Mouse (Mus musculus) heart, embryonic 14.5 days (tissue): Measurements from ENCODE around the gene Stk32c. TPM values are rescaled to one million over a fixed set of nuclear protein-coding genes. Genes with fewer than 3 reads are reported as not detected.

Experiments used
- ATAC-seq: fragments of 200-750 bp; cut with Nextera tagmentation; 2 replicates; pipeline ENCODE4 v1.8.0; 2017; ENCODE audit warnings: low read depth, moderate TSS enrichment; ENCODE audit not compliant: insufficient number of reproducible peaks, insufficient read depth, low FRiP score
- H3K27ac ChIP-seq, 2 experiments: fragments of 200-500 bp in 1 of 2; fragments of 300-500 bp in 1 of 2; sonication (generic) in 1 of 2; replicated peaks in 1 of 2; 2 replicates each; pipeline ENCODE4 v1.5.1; 2012 to 2014; ENCODE audit warnings: low read depth in 2 of 2, low read length in 2 of 2, control low read depth in 1 of 2, mild to moderate bottlenecking in 1 of 2, mixed read lengths in 1 of 2; ENCODE audit not compliant: control insufficient read depth in 1 of 2, insufficient read depth in 1 of 2
- H3K27me3 ChIP-seq: fragments of 300-500 bp; sonication (generic); 2 replicates; pipeline ENCODE4 v1.6.1; 2014; ENCODE audit warnings: mild to moderate bottlenecking, low read length, control low read depth; ENCODE audit not compliant: control insufficient read depth, insufficient read depth
- H3K36me3 ChIP-seq: fragments of 300-500 bp; sonication (generic); 2 replicates; pipeline ENCODE4 v1.6.1; 2014; ENCODE audit warnings: mild to moderate bottlenecking, control low read depth, low read length, mixed read lengths; ENCODE audit not compliant: control insufficient read depth, insufficient read depth
- H3K4me1 ChIP-seq, 2 experiments: fragments of 200-500 bp in 1 of 2; fragments of 300-500 bp in 1 of 2; sonication (generic) in 1 of 2; 2 replicates each; pipeline ENCODE4 v1.6.1; 2012 to 2014; ENCODE audit warnings: low read length in 2 of 2, control low read depth in 1 of 2, mixed read lengths in 1 of 2; ENCODE audit not compliant: control insufficient read depth in 2 of 2, insufficient read depth in 2 of 2
- H3K4me2 ChIP-seq: fragments of 300-500 bp; sonication (generic); 2 replicates; pipeline ENCODE4 v1.6.1; 2014; ENCODE audit warnings: mild to moderate bottlenecking, low read length
- H3K4me3 ChIP-seq, 2 experiments: fragments of 200-500 bp in 1 of 2; fragments of 300-500 bp in 1 of 2; sonication (generic) in 1 of 2; 2 replicates each; pipeline ENCODE4 v1.5.1; 2012 to 2014; ENCODE audit warnings: low read length in 2 of 2, mild to moderate bottlenecking in 2 of 2, control low read depth in 1 of 2, low read depth in 1 of 2, moderate library complexity in 1 of 2; ENCODE audit not compliant: control insufficient read depth in 1 of 2, insufficient read depth in 1 of 2
- H3K9ac ChIP-seq: fragments of 300-500 bp; sonication (generic); 2 replicates; pipeline ENCODE4 v1.6.1; 2014; ENCODE audit warnings: mild to moderate bottlenecking, low read length
- H3K9me3 ChIP-seq: fragments of 300-500 bp; sonication (generic); 2 replicates; pipeline ENCODE4 v1.6.1; 2016; ENCODE audit warnings: low read length, control low read depth; ENCODE audit not compliant: control insufficient read depth
- WGBS: fragments of 180-500 bp; shearing (Covaris S2); extraction: QIAGEN DNeasy Blood & Tissue Kit; methylation state at CpG from one replicate; pipeline ENCODE4 v1.1.7; 2014; 5-methylcytosine and 5-hydroxymethylcytosine counted together
- polyA plus RNA-seq: library from polyadenylated mRNA; unstranded; fragments of >200 nt; fragmentation: Nextera tagmentation; extraction: Ambion mirVana; gene quantifications from 2 replicates; pipeline ENCODE4 v1.2.1, GENCODE M21; 2014

The Stk32c gene
- polyA plus RNA-seq: 0.19 TPM in 1 of 2 replicates, not detected in the other

DNA sequence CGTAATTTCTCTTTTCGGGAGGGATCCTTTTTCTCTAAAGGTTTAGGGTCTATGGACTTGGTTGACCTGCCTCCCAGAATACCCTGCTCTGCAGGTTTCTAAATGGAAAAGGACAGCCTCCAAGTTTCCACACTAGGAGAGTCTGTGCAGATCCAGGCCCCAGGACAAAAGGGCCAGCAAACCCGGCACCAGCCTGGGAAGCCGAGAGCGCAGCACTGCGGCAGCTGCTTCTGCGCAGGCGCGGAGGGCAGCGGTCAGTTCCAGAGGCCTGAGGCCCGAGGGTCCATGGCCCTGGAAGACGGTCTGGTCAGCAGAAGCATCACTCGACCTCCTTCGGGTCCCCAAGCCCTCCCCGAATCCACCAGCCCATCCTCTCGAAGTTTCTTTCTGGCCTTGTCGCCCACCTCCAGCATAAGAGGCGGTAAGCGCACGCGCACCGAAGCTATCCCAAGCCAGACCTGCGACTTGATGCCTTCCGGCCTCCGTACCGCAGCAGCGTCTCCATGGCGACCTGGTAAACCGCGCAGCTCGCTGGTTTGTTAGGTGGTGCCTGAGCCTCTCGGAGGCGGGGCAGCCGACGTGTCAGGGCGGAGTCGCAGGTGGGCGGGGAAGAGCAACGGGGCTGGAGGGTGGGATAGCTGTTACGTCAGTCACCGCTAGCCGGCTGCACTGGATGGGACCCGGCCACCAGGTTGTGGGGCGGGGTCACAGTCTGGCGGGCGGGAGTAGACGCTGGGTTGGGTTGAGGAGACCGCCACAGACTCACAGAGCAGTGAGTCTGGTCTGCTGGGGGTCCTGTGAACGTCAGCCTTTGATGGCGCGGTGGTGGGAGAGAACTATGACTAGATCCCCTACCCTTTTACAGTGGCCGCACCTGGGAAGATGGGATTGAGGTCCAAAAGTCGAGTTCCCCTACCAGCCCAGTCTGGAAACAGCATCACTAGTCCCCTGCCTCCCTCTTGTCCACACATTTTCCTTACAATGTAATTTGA lies at the start of gene Stk32c, which contains the start of gene Lrrc27:
Gene Stk32c (minus strand): TSS at position 554 of the 992 bp plus-strand sequence.
Gene Lrrc27 (plus strand): TSS at position 235 of the 992 bp plus-strand sequence.
- H3K9me3 ChIP-seq: no peaks in the 10 kb centered on the region
- H3K4me2 ChIP-seq: peak within 1 kb of the TSS; percentile 70
- H3K4me1 ChIP-seq: peaks cover 2 to 22% of the 10 kb centered on the region in 2 experiments; a peak in 3 of 4 replicates
- peak; percentile 96 for ATAC-seq
- H3K9ac ChIP-seq: peak within 1 kb of the TSS; percentile 71
- H3K27me3 ChIP-seq: no peaks in the 10 kb centered on the region
- no peaks in the 10 kb centered on the region for H3K36me3 ChIP-seq
- H3K4me3 ChIP-seq: peak within 1 kb of the TSS; percentile 54 to 79
- 2% methylated on average over 53 of the region's 53 CpGs for WGBS
- H3K27ac ChIP-seq: peak within 1 kb of the TSS; percentile 70 to 89

DNA sequence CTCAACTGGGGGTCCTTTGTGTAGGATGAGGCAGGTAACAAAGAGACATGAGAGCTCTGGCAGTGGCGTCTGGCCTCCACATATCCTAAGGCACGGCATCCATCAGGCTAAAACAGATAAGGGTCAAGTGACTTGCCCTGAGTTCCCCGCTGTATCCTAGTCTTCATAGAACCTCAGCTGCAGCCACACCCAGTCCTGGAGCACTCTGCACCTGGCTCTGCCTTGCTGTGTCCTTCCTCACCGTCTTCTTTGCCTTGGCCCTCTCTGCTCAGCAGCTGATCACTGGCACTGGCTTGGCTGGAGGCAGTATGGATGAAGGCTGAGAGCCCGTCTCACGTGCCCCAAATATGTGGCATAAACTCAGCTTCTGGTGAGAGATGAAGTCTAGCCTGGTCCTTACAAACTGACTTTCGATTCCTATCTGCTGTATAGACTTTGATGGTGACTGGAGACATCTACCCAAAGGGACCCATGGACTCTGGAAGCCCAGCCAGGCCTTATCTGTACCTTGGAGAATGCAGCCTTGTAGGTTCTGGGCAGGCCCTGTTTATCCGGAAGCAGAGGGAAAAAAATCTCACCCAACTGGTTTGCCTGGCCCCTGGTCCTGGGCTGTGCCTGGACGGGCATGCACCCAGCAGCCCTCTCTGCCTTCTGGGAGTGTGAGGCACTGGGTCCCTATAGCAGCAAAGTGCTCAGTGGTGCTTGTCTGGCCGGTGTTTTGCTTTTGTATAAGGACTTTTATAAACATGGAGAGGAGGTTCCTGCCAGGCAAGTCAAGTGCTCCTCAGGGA lies 44.8 kb upstream of the Stk32c start:
- H3K27me3 ChIP-seq: no peaks in the 10 kb centered on the region
- H3K9ac ChIP-seq: no peak overlapping the region
- no peaks in the 10 kb centered on the region for H3K9me3 ChIP-seq
- ATAC-seq: no peak
- no peak overlapping the region for H3K4me3 ChIP-seq
- H3K36me3 ChIP-seq: peaks cover 52% of the 10 kb centered on the region
- no peak overlapping the region; a peak in 1 of 4 replicates for H3K27ac ChIP-seq
- 52% methylated on average over 10 of the region's 10 CpGs for WGBS
- peaks cover 20 to 31% of the 10 kb centered on the region in 2 experiments for H3K4me1 ChIP-seq
- no peak overlapping the region for H3K4me2 ChIP-seq

DNA sequence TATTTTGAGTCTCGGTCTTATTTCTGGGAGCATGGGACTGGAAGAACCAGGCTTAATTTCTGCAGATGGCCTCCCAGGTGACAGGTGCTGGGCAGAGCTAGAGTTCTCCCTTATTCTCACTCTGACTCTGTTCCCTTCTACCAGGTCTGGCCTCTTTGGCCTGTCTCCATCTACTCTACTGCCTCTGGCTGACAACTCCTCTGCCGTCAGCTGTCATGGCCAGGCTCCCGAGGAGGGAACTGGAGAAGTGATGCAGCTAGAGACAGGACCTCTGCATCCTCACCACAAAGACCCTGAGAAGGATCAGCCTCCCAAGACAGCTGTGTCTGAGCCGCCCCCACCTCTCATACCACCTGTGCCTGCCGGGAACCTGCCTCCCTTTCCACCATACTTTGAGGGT lies 41.5 kb upstream of the Stk32c start:
- H3K9ac ChIP-seq: no peak overlapping the region
- H3K9me3 ChIP-seq: no peaks in the 10 kb centered on the region
- H3K27ac ChIP-seq: no peak overlapping the region
- no peak overlapping the region for H3K4me2 ChIP-seq
- H3K36me3 ChIP-seq: peaks cover 40% of the 10 kb centered on the region
- H3K4me3 ChIP-seq: no peak overlapping the region
- 75% methylated on average over 5 of the region's 5 CpGs for WGBS
- H3K4me1 ChIP-seq: peaks cover 49 to 61% of the 10 kb centered on the region in 2 experiments
- no peaks in the 10 kb centered on the region for H3K27me3 ChIP-seq
- no peak for ATAC-seq

DNA sequence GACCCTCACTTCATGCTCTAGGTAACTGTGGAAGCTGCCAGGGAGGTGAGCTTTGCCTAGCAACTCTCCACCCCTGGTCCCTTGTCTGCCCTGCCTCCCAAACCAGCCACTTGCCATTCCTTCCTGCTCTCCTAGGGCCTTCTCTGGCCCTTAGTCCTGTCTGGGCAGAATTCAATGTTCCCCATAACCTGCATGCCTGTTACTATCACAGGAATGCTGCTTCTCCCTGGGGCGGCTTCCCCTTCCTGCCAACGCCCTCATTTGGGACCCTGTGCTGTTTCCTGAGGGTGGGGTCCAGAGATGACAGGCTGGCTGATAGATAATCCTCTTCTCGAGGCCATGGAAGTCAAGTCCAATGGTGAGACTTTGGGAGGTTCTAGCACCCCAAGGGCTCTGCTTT lies 40.4 kb upstream of the Stk32c start:
- Histone ChIP-seq H3K4me3 (no peak overlapping the region), H3K36me3 (peaks cover 32% of the 10 kb centered on the region), H3K9me3 (no peaks in the 10 kb centered on the region), H3K27me3 (no peaks in the 10 kb centered on the region), H3K27ac (no peak overlapping the region), H3K9ac (peak overlapping the region; percentile 56; the same call in 1 of the 2 replicates), H3K4me1 (peaks cover 53 to 59% of the 10 kb centered on the region in 2 experiments), H3K4me2 (no peak overlapping the region)
- no peak for ATAC-seq
- WGBS: 46% methylated on average over 3 of the region's 3 CpGs

DNA sequence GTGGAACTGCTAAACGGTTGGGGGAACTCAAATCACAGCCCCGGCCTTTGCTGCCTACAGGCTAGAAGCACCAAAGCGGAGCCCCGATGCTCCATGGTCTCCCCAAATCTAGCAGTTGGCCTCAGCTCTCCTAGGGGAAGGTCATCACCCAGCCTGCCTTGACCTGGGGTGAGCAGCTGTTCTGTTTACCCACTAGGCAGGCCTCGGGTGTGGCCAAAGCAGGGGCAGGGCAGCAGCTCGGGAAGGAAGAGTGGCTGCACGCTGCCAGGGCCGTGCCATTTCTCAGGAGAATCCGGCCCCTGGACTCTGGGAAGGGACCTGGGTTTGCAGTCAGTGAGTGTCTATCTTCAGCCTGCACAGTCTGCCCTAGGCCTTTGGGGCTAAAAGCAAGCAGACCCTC lies 39.9 kb upstream of the Stk32c start:
- no peak for ATAC-seq
- no peaks in the 10 kb centered on the region for H3K27me3 ChIP-seq
- H3K4me2 ChIP-seq: no peak overlapping the region
- no peak overlapping the region for H3K4me3 ChIP-seq
- H3K9ac ChIP-seq: peak overlapping the region; percentile 56
- 36% methylated on average over 9 of the region's 9 CpGs for WGBS
- no peak overlapping the region for H3K27ac ChIP-seq
- H3K4me1 ChIP-seq: peaks cover 48 to 54% of the 10 kb centered on the region in 2 experiments
- peaks cover 30% of the 10 kb centered on the region for H3K36me3 ChIP-seq
- no peaks in the 10 kb centered on the region for H3K9me3 ChIP-seq

DNA sequence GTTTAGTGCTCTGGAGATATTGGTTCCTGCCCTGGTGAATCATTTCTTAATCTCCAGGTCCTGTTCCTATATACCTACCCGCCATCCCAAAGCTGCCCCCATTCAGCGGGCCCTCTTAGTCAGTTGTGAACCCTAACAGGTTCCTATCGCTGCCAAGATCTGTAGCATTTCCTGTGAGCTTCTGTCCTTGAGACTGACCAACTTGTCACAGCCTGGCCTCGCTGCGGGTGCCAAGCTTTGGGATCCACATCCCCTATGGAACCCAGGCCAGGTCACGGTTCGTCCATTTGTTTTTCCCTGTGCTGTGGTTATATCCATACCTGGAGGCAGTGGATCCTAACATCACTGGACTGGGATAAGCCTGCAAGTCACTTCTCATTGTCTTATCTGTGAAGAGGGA lies 39.5 kb upstream of the Stk32c start:
- peaks cover 30% of the 10 kb centered on the region for H3K36me3 ChIP-seq
- no peak overlapping the region for H3K4me2 ChIP-seq
- H3K9ac ChIP-seq: peak overlapping the region; percentile 56; the same call in 1 of the 2 replicates
- H3K4me1 ChIP-seq: peaks cover 47 to 54% of the 10 kb centered on the region in 2 experiments
- H3K9me3 ChIP-seq: no peaks in the 10 kb centered on the region
- no peak overlapping the region for H3K4me3 ChIP-seq
- 81% methylated on average over 7 of the region's 7 CpGs for WGBS
- ATAC-seq: no peak
- no peaks in the 10 kb centered on the region for H3K27me3 ChIP-seq
- 0 out of 4 replicates have a peak overlapping the region, but pooled peaks of 1 of the 2 experiments have one; percentile 67 for H3K27ac ChIP-seq

DNA sequence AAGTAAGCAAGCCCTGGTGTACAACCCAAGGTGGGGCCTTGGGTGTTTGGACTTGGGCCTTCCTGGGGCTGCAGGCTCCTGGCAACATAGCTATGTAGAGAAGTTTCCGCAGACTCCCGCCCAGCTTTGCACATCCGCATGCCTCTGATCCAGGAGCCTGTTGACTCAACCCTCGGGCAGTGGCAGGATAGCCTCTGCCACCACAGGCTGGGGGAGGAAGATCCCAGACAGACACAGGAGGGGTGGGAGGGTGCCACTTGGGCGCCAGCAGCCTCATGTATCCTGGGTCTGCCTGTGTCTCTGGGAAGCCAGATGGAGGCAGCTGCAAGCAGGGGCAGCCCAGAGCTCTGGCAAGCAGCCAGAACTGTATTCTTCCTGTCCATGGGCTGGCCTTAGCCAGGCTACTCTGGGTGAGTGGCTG lies 38.8 kb upstream of the Stk32c start:
- ATAC-seq: no peak
- Histone ChIP-seq H3K9me3 (no peaks in the 10 kb centered on the region), H3K4me1 (peaks cover 53 to 59% of the 10 kb centered on the region in 2 experiments), H3K9ac (peak overlapping the region; percentile 47; the same call in 1 of the 2 replicates), H3K36me3 (peaks cover 26% of the 10 kb centered on the region), H3K4me2 (0 out of 2 replicates have a peak overlapping the region, but pooled peaks have one; percentile 17), H3K4me3 (no peak overlapping the region), H3K27ac (peak overlapping the region; percentile 51 to 67), H3K27me3 (no peaks in the 10 kb centered on the region)
- WGBS: 28% methylated on average over 5 of the region's 5 CpGs
